Mouse (Mus musculus): ENCODE data around the gene Tnfaip3. TPM values are rescaled to one million over a fixed set of nuclear protein-coding genes. Genes with fewer than 3 reads are reported as not detected.

Gene Tnfaip3
- polyA plus RNA-seq, 1 experiment from 2014 or later: 2.4 TPM

DNA sequence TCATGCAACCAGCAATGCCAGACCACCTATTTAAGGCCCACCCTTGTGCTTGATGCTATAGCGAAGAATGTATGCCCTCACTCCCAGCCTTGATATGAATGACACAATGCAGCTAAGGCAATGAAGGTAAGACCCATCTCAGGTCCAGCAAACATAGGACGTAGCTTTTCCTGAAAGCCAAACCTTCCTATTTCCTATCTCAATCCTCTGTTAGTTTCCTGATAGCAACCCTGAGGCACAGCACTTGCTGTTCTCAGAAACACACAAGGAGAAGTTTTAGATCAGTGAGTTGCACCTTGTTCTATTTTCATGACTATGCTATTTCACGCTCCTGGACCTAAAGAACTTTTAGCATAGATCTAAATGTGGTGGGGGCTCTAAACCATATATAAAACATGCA is 2.1 kb downstream of the Tnfaip3 start:
- H3K27ac ChIP-seq: no peak overlapping the region
- H3K27me3 ChIP-seq: no peaks in the 10 kb centered on the region
- H3K9me3 ChIP-seq (replicated peaks): no peaks in the 10 kb centered on the region
- no peaks in the 10 kb centered on the region for H3K36me3 ChIP-seq
- 69% methylated on average over 3 of the region's 3 CpGs for WGBS
- ATAC-seq (replicated peaks; ENCODE audit: insufficient number of reproducible peaks, insufficient read depth, low FRiP score, low read depth): no peak
- H3K4me2 ChIP-seq: peak overlapping the region; percentile 19; the same call in 1 of the 2 replicates
- H3K9ac ChIP-seq: no peak overlapping the region
- H3K4me1 ChIP-seq (replicated peaks): peaks cover 29% of the 10 kb centered on the region
- no peak overlapping the region for H3K4me3 ChIP-seq

DNA sequence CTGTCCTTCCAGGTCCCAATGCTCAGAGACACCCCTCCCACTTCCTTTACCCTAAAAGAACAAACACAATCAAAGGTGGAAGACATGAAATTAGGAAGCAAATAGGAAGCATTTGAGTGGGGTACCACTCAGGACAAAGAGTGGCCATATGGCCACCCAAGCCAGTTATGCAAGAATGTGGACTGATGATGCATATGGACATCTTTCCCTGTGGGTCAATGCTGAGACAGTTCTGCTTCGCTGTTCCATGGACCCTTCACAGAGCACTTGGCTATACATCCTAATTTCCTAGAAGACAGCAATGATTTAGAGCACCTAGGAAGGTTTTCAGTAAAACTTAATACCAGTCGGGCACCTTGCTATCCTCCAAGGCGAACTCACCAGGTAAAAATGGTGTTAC is 2.8 kb downstream of the Tnfaip3 start:
- Histone ChIP-seq H3K4me3 (no peak overlapping the region), H3K4me1 (replicated peaks) (peaks cover 33% of the 10 kb centered on the region), H3K27ac (no peak overlapping the region), H3K9ac (no peak overlapping the region), H3K36me3 (no peaks in the 10 kb centered on the region), H3K4me2 (no peak overlapping the region), H3K27me3 (no peaks in the 10 kb centered on the region), H3K9me3 (replicated peaks) (no peaks in the 10 kb centered on the region)
- no peak for ATAC-seq (replicated peaks; ENCODE audit: insufficient number of reproducible peaks, insufficient read depth, low FRiP score, low read depth)
- WGBS: 87% methylated on average over 3 of the region's 3 CpGs

DNA sequence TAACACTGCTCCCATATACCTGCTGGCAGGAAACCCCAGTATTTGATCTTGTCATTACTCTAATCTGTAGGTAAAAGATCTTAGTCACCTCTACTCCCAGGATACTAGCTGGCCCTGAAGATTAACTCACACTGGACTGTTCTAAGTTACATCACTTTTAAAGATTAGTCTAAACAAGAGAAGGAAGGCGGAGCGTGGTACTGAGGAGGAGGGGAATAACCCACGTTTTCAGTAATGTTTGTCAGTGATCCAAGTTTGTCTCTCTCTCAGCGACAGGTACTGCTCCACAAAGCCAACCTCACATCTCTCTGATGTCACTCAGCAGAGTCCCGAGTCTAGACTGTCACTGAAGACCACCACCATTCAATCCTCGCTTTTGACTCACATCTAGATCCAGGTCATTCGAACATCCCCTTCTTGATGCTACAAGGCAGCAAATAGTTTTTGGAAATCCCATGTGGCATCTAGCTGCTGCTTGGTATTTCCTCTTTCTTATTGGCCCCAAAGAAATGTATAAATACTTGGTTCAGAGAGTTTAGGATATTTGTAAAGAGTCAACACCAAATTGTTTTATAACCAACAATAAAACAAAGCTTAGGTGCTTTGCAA is 3.5 kb downstream of the Tnfaip3 start:
- H3K4me1 ChIP-seq (replicated peaks): peaks cover 33% of the 10 kb centered on the region
- ATAC-seq (replicated peaks; ENCODE audit: insufficient number of reproducible peaks, insufficient read depth, low FRiP score, low read depth): no peak
- no peak overlapping the region for H3K4me3 ChIP-seq
- H3K4me2 ChIP-seq: no peak overlapping the region
- H3K9me3 ChIP-seq (replicated peaks): no peaks in the 10 kb centered on the region
- H3K9ac ChIP-seq: no peak overlapping the region
- 0 out of 2 replicates have a peak, but pooled peaks cover 2% of the 10 kb centered on the region for H3K36me3 ChIP-seq
- H3K27ac ChIP-seq: no peak overlapping the region
- 77% methylated on average over 7 of the region's 7 CpGs for WGBS
- H3K27me3 ChIP-seq: no peaks in the 10 kb centered on the region

DNA sequence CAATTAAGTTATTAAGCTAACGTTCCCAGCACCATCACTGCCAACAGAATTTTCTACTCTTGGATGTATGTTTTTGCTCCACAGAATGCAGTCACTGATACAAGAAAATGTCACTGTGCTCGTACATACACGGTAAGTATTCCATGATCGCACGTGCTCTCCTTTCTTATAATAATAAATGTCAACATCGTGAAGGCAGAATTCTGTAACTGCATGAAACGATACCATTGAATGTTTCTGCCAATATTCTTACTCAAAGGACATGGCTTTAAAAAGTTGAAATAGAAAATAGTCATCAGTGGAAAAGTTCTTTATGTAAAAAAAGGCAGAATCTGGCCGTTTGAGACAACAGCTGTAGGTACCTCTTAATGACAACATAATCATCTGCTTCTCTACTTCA is 5.0 kb downstream of the Tnfaip3 start:
- H3K9ac ChIP-seq: no peak overlapping the region
- ATAC-seq (replicated peaks; ENCODE audit: insufficient number of reproducible peaks, insufficient read depth, low FRiP score, low read depth): no peak
- H3K4me1 ChIP-seq (replicated peaks): peaks cover 21% of the 10 kb centered on the region
- H3K9me3 ChIP-seq (replicated peaks): no peaks in the 10 kb centered on the region
- H3K36me3 ChIP-seq: peaks cover 12% of the 10 kb centered on the region; the same call in 1 of the 2 replicates
- no peaks in the 10 kb centered on the region for H3K27me3 ChIP-seq
- H3K4me2 ChIP-seq: no peak overlapping the region
- no peak overlapping the region for H3K4me3 ChIP-seq
- H3K27ac ChIP-seq: no peak overlapping the region
- WGBS: 83% methylated on average over 8 of the region's 8 CpGs

DNA sequence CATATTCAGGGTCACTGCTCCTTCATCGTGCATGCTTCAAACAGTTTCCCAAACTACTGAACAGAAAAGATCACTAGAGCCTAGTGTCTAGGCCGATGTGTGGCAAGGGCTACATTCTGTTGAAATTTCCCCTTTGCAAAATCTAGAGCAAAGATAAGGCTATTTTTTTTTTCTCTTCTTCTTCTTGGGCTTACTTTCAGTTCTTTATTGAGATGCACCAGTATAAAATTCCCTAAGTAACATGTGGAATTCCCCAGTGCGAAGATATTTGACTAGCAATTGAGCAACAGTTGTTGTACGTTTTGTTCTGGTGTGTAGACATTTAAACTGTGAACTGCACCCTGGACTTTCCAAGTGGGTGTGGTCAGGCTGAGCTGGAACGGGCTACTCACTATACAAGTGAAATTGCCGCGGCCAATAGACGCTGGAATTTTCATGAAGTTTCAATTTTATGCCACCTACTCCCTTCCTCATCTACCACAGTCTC is 6.2 kb downstream of the Tnfaip3 start:
- Histone ChIP-seq H3K27ac (no peak overlapping the region), H3K9me3 (replicated peaks) (no peaks in the 10 kb centered on the region), H3K36me3 (peaks cover 19% of the 10 kb centered on the region; the same call in 1 of the 2 replicates), H3K27me3 (no peaks in the 10 kb centered on the region), H3K4me2 (peak overlapping the region; percentile 32), H3K4me3 (no peak overlapping the region), H3K9ac (no peak overlapping the region), H3K4me1 (replicated peaks) (peaks cover 19% of the 10 kb centered on the region)
- 61% methylated on average over 8 of the region's 8 CpGs for WGBS
- ATAC-seq (replicated peaks; ENCODE audit: insufficient number of reproducible peaks, insufficient read depth, low FRiP score, low read depth): no peak

DNA sequence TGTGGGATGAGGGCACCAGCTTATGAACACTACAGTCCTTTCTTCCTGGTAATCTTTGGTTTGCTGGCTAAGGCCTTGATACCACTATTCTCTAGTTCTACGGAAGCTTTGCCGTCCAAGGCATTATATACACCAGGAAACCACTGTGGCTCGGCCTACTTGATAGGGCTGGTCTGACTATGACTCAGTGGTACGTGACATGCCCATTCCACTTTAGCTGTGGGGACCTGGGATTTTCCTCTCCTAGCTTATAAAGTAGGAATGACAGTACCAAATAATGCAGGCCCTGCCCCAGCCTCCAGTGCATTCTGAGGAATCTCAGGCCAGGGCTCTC is 6.9 kb downstream of the Tnfaip3 start:
- WGBS: 90% methylated on average over 4 of the region's 4 CpGs
- Histone ChIP-seq H3K9ac (no peak overlapping the region), H3K36me3 (peaks cover 23% of the 10 kb centered on the region; the same call in 1 of the 2 replicates), H3K27me3 (no peaks in the 10 kb centered on the region), H3K9me3 (replicated peaks) (no peaks in the 10 kb centered on the region), H3K4me1 (replicated peaks) (peaks cover 15% of the 10 kb centered on the region), H3K27ac (no peak overlapping the region), H3K4me3 (no peak overlapping the region), H3K4me2 (no peak overlapping the region)
- ATAC-seq (replicated peaks; ENCODE audit: insufficient number of reproducible peaks, insufficient read depth, low FRiP score, low read depth): no peak

DNA sequence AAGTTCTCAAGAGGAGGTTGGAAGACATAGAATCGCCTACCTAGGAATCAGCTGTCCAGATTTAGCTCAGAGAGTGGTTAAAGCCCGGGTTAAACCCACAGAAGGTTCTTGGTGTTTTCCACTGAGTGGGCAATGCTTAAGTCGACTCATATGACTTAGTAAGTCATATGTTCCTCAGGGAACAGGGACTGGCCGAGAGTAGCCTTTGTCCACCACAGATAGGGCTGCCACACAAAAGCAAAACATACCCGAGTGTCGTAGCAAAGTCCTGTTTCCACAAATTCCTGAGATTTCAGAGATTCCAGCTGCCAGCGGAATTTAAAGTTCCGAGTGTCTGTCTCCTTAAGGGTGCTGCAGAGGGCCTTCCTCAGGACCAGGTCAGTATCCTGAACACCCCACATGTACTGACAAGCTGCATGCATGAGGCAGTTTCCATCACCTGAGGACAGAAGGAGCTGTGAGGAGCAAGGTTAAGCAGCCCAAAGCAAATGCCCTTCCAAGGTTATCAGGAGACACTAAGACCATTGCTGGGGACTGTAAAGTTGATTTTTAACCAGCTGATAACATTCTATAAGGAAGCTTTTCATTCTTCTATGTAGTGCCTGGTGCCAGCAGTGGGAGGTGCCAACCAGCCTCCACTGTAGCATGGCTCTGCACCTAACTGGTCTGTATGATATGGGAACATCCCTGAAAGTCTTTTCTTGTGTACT is 7.4 kb downstream of the Tnfaip3 start:
- H3K27me3 ChIP-seq: no peaks in the 10 kb centered on the region
- no peaks in the 10 kb centered on the region for H3K9me3 ChIP-seq (replicated peaks)
- no peak overlapping the region for H3K4me2 ChIP-seq
- no peak for ATAC-seq (replicated peaks; ENCODE audit: insufficient number of reproducible peaks, insufficient read depth, low FRiP score, low read depth)
- WGBS: 39% methylated on average over 8 of the region's 8 CpGs
- peaks cover 15% of the 10 kb centered on the region for H3K4me1 ChIP-seq (replicated peaks)
- H3K9ac ChIP-seq: no peak overlapping the region
- no peak overlapping the region for H3K4me3 ChIP-seq
- peaks cover 26% of the 10 kb centered on the region; the same call in 1 of the 2 replicates for H3K36me3 ChIP-seq
- no peak overlapping the region for H3K27ac ChIP-seq

- Histone ChIP-seq H3K4me2 (no peak overlapping the region), H3K4me1 (replicated peaks) (no peaks in the 10 kb centered on the region), H3K27me3 (no peaks in the 10 kb centered on the region), H3K27ac (no peak overlapping the region), H3K4me3 (no peak overlapping the region), H3K9ac (no peak overlapping the region), H3K9me3 (replicated peaks) (no peaks in the 10 kb centered on the region), H3K36me3 (peaks cover 35% of the 10 kb centered on the region; the same call in 1 of the 2 replicates)
- WGBS: 80% methylated on average over 12 of the region's 12 CpGs
- ATAC-seq (replicated peaks; ENCODE audit: insufficient number of reproducible peaks, insufficient read depth, low FRiP score, low read depth): no peak
Observed at GRCm38 (mm10) chr10:19002091-19002785, 13.2 kb downstream of the Tnfaip3 start.

DNA sequence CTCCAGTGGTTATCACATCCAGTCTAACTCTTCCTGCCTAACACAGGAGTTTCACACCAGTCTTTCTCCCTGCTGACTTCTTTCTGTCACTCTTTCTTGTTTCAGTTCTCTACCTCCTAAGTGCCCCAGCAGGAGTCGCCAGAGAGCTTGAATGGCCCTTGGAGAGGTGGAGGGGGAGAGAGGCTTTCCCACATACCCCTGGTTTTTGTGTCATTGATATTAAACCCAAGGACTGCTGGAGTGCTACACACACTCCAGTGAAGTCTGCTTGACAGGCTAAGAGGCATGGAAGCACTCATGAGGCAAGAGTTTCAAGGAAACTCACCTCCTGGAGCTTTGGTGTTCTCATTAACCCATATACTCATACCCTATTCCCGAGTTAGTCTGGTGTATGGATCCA is 16.0 kb downstream of the Tnfaip3 start:
- Histone ChIP-seq H3K9me3 (replicated peaks) (no peaks in the 10 kb centered on the region), H3K27ac (no peak overlapping the region), H3K4me3 (no peak overlapping the region), H3K4me1 (replicated peaks) (no peaks in the 10 kb centered on the region), H3K4me2 (no peak overlapping the region), H3K9ac (no peak overlapping the region), H3K27me3 (no peaks in the 10 kb centered on the region), H3K36me3 (peaks cover 18% of the 10 kb centered on the region; the same call in 1 of the 2 replicates)
- WGBS: 82% methylated on average over 2 of the region's 2 CpGs
- no peak for ATAC-seq (replicated peaks; ENCODE audit: insufficient number of reproducible peaks, insufficient read depth, low FRiP score, low read depth)

- H3K36me3 ChIP-seq: no peaks in the 10 kb centered on the region
- H3K4me2 ChIP-seq: no peak overlapping the region
- no peak overlapping the region for H3K4me3 ChIP-seq
- H3K4me1 ChIP-seq (replicated peaks): no peaks in the 10 kb centered on the region
- H3K9me3 ChIP-seq (replicated peaks): no peaks in the 10 kb centered on the region
- ATAC-seq (replicated peaks; ENCODE audit: insufficient number of reproducible peaks, insufficient read depth, low FRiP score, low read depth): no peak
- H3K27me3 ChIP-seq: no peaks in the 10 kb centered on the region
- no peak overlapping the region for H3K9ac ChIP-seq
- no peak overlapping the region for H3K27ac ChIP-seq
Observed at GRCm38 (mm10) chr10:18996331-18996730, 19.1 kb downstream of the Tnfaip3 start.

DNA sequence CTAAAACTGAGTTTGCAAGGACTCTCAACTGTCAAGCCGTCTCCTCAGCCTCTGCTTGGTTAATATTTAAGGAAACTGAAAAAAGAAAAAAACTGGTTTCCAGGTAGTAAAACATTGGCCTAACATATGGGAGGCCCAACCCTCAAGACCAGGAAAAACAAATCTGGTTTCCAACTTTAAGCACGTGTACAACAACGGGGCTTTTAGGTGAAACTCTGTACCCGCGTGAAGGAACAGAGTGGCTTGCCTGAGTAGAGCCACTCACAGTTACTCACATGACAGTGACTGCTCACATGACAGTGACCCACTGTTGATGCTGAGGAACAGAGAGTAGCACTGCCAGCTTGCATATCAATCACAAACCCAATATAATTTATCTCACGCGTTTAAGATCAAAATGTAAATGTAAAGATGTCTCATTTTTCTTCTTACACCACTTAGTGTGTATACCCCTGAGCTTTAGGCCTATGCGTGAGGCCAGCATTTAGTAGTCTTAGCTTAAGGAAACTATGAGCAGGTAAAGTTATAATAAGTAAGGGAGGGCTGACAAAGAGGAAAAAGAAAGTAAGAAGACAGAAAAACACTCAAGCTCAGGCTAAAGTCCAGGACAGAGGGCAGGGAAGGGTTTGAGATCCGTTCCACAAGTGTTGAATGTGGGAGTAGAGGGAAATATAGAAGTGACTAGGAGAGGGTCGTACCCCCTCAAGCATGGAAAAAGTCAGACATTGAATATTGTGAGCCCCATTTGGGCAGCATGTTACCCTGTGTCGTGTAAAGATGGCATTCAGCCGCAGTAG is 19.8 kb downstream of the Tnfaip3 start:
- Histone ChIP-seq H3K4me1 (replicated peaks) (no peaks in the 10 kb centered on the region), H3K36me3 (no peaks in the 10 kb centered on the region), H3K9me3 (replicated peaks) (no peaks in the 10 kb centered on the region), H3K4me2 (no peak overlapping the region), H3K9ac (no peak overlapping the region), H3K27ac (no peak overlapping the region), H3K27me3 (no peaks in the 10 kb centered on the region), H3K4me3 (no peak overlapping the region)
- no peak for ATAC-seq (replicated peaks; ENCODE audit: insufficient number of reproducible peaks, insufficient read depth, low FRiP score, low read depth)
- whole genome bisulfite sequencing: 84% methylated on average over 12 of the region's 12 CpGs

Data from heart, embryonic 15.5 days (tissue).